Mouse (Mus musculus) heart, adult 2 months (tissue): ENCODE measurements around the gene Trim2.

ENCODE experiments used
- CTCF ChIP-seq: fragments of 200-600 bp; IDR thresholded peaks from 2 replicates; pipeline ENCODE4 v1.8.1; 2022; ENCODE audit warnings: antibody characterized with exemption, mild to moderate bottlenecking, moderate library complexity
- EP300 ChIP-seq: fragments of 200-500 bp; IDR thresholded peaks from 2 replicates; pipeline ENCODE4 v1.6.1; 2011; ENCODE audit warnings: low read depth, low read length, control low read depth; ENCODE audit not compliant: insufficient read depth

- TF ChIP-seq CTCF (no peak), EP300 (no peak)
These were observed 128.8 kb downstream of the Trim2 start for GRCm38 (mm10) chr3:84177834-84178233.
